Mouse (Mus musculus): ENCODE measurements around the gene Rnd2.

GRCm38 (mm10) chr11:101450394-101450793, 14.4 kb upstream of the Rnd2 start:
- TF ChIP-seq GATA1 (IDR thresholded peaks at IDR 0.05; ENCODE audit: low read length) (no peak), TAL1 (IDR thresholded peaks at IDR 0.05; ENCODE audit: low read length) (no peak)

Measured in erythroblast, embryonic 14.5 days (primary cell).